Mouse (Mus musculus) embryonic facial prominence, embryonic 11.5 days (tissue): Measurements from ENCODE around the gene Ugcg. TPM values are rescaled to one million over a fixed set of nuclear protein-coding genes. Genes with fewer than 3 reads are reported as not detected.

ENCODE experiments used
- ATAC-seq: fragments of 200-750 bp; cut with Nextera tagmentation; replicated peaks from 2 replicates; pipeline ENCODE4 v1.8.0; 2017; ENCODE audit warnings: low read depth; ENCODE audit not compliant: insufficient number of reproducible peaks, low FRiP score, low TSS enrichment
- DNase-seq: peaks from one replicate; pipeline ENCODE4 v3.0.0-alpha.2; 2015; ENCODE audit warnings: low spot score
- H3K27ac ChIP-seq: fragments of 300-500 bp; sonication (generic); replicated peaks from 2 replicates; pipeline ENCODE4 v1.5.1; 2014; ENCODE audit warnings: mild to moderate bottlenecking, low read depth, low read length, control low read depth
- H3K27me3 ChIP-seq: fragments of 300-500 bp; sonication (generic); 2 replicates; pipeline ENCODE4 v1.6.1; 2014; ENCODE audit warnings: mild to moderate bottlenecking, low read length, moderate library complexity, mixed read lengths; ENCODE audit not compliant: control insufficient read depth, insufficient read depth
- H3K36me3 ChIP-seq: fragments of 300-500 bp; sonication (generic); replicated peaks from 2 replicates; pipeline ENCODE4 v1.6.1; 2014; ENCODE audit warnings: low read depth, mild to moderate bottlenecking, low read length, moderate library complexity, mixed read lengths; ENCODE audit not compliant: control insufficient read depth, insufficient read depth
- H3K4me1 ChIP-seq: fragments of 300-500 bp; sonication (generic); 2 replicates; pipeline ENCODE4 v1.6.1; 2014; ENCODE audit warnings: low read length, mixed read lengths; ENCODE audit not compliant: control insufficient read depth, insufficient read depth
- H3K4me2 ChIP-seq: fragments of 300-500 bp; sonication (generic); 2 replicates; pipeline ENCODE4 v1.6.1; 2014; ENCODE audit warnings: low read depth, mild to moderate bottlenecking, control low read depth, low read length, moderate library complexity
- H3K4me3 ChIP-seq: fragments of 300-500 bp; sonication (generic); 2 replicates; pipeline ENCODE4 v1.5.1; 2014; ENCODE audit warnings: low read depth, low read length, control low read depth
- H3K9ac ChIP-seq: fragments of 300-500 bp; sonication (generic); replicated peaks from 2 replicates; pipeline ENCODE4 v1.6.1; 2014; ENCODE audit warnings: mild to moderate bottlenecking, control low read depth, low read length
- H3K9me3 ChIP-seq: fragments of 300-500 bp; sonication (generic); replicated peaks from 2 replicates; pipeline ENCODE4 v1.6.1; 2016; ENCODE audit warnings: mild to moderate bottlenecking, low read length, inconsistent platforms, mixed read lengths; ENCODE audit not compliant: control insufficient read depth
- WGBS: fragments of 180-500 bp; shearing (Covaris S2); extraction: QIAGEN DNeasy Blood & Tissue Kit; methylation state at CpG from one replicate; pipeline ENCODE4 v1.1.7; 2014; 5-methylcytosine and 5-hydroxymethylcytosine counted together
- polyA plus RNA-seq: library from polyadenylated mRNA; unstranded; fragments of >200 nt; fragmentation: Nextera tagmentation; extraction: Ambion mirVana; gene quantifications from 2 replicates; pipeline ENCODE4 v1.2.1, GENCODE M21; 2014

Gene Ugcg
- polyA plus RNA-seq, 1 experiment from 2014 or later = 11.8 TPM

GRCm38 (mm10) chr4:59196346-59197077, 7.5 kb downstream of the Ugcg start:
- ATAC-seq = no peak
- Histone ChIP-seq H3K4me3 (no peak overlapping the region), H3K9me3 (no peaks in the 10 kb centered on the region), H3K4me2 (no peak overlapping the region), H3K4me1 (no peaks in the 10 kb centered on the region; the same call in 1 of the 2 replicates), H3K27me3 (no peaks in the 10 kb centered on the region), H3K27ac (peak overlapping the region; percentile 9; the same call in 1 of the 2 replicates), H3K36me3 (no peaks in the 10 kb centered on the region), H3K9ac (no peak overlapping the region)
- 36% methylated on average over 12 of the region's 12 CpGs for WGBS
- DNase-seq = no peak

- Histone ChIP-seq H3K4me3 (no peak overlapping the region), H3K36me3 (no peaks in the 10 kb centered on the region), H3K9ac (no peak overlapping the region), H3K4me1 (no peaks in the 10 kb centered on the region; the same call in 1 of the 2 replicates), H3K27me3 (no peaks in the 10 kb centered on the region), H3K4me2 (no peak overlapping the region), H3K9me3 (no peaks in the 10 kb centered on the region), H3K27ac (0 out of 2 replicates have a peak overlapping the region, but pooled peaks have one; percentile 9)
- WGBS = 46% methylated on average over 6 of the region's 6 CpGs
- ATAC-seq (no peak), DNase-seq (no peak)
These were observed 8.0 kb downstream of the Ugcg start for GRCm38 (mm10) chr4:59197078-59197424.

GRCm38 (mm10) chr4:59197462-59197861, 8.4 kb downstream of the Ugcg start:
- no peaks in the 10 kb centered on the region; the same call in 1 of the 2 replicates for H3K4me1 ChIP-seq
- no peaks in the 10 kb centered on the region for H3K36me3 ChIP-seq
- H3K27me3 ChIP-seq = no peaks in the 10 kb centered on the region
- no peak overlapping the region for H3K4me2 ChIP-seq
- H3K4me3 ChIP-seq = no peak overlapping the region
- ATAC-seq (no peak), DNase-seq (no peak)
- no peak overlapping the region for H3K9ac ChIP-seq
- H3K27ac ChIP-seq = no peak overlapping the region
- WGBS = 71% methylated on average over 3 of the region's 3 CpGs
- H3K9me3 ChIP-seq = no peaks in the 10 kb centered on the region

GRCm38 (mm10) chr4:59199341-59199740, 10.3 kb downstream of the Ugcg start:
- Histone ChIP-seq H3K9ac (no peak overlapping the region), H3K27me3 (no peaks in the 10 kb centered on the region), H3K9me3 (no peaks in the 10 kb centered on the region), H3K36me3 (no peaks in the 10 kb centered on the region), H3K27ac (no peak overlapping the region), H3K4me3 (no peak overlapping the region), H3K4me2 (no peak overlapping the region), H3K4me1 (no peaks in the 10 kb centered on the region; the same call in 1 of the 2 replicates)
- WGBS = 47% methylated on average over 8 of the region's 8 CpGs
- peak; percentile 57; the same call in 1 of the 2 replicates for ATAC-seq
- DNase-seq = peak; percentile 40

GRCm38 (mm10) chr4:59199805-59200204, 10.7 kb downstream of the Ugcg start:
- no peak for DNase-seq
- H3K4me3 ChIP-seq = no peak overlapping the region
- H3K36me3 ChIP-seq = no peaks in the 10 kb centered on the region
- WGBS = 44% methylated on average over 8 of the region's 8 CpGs
- no peak overlapping the region for H3K4me2 ChIP-seq
- no peaks in the 10 kb centered on the region for H3K9me3 ChIP-seq
- H3K27me3 ChIP-seq = no peaks in the 10 kb centered on the region
- H3K4me1 ChIP-seq = no peaks in the 10 kb centered on the region; the same call in 1 of the 2 replicates
- ATAC-seq = peak; percentile 50; the same call in 1 of the 2 replicates
- H3K9ac ChIP-seq = no peak overlapping the region
- H3K27ac ChIP-seq = no peak overlapping the region

- 84% methylated on average over 3 of the region's 3 CpGs for WGBS
- H3K4me2 ChIP-seq = no peak overlapping the region
- no peaks in the 10 kb centered on the region for H3K27me3 ChIP-seq
- no peak overlapping the region for H3K27ac ChIP-seq
- no peaks in the 10 kb centered on the region for H3K9me3 ChIP-seq
- no peak overlapping the region for H3K4me3 ChIP-seq
- no peak for ATAC-seq
- H3K36me3 ChIP-seq = no peaks in the 10 kb centered on the region
- no peak for DNase-seq
- H3K9ac ChIP-seq = no peak overlapping the region
- H3K4me1 ChIP-seq = no peaks in the 10 kb centered on the region; the same call in 1 of the 2 replicates
These were observed 11.6 kb downstream of the Ugcg start for GRCm38 (mm10) chr4:59200636-59201035.

- DNase-seq (no peak), ATAC-seq (no peak)
- Histone ChIP-seq H3K36me3 (no peaks in the 10 kb centered on the region), H3K4me3 (no peak overlapping the region), H3K4me2 (no peak overlapping the region), H3K27ac (no peak overlapping the region), H3K9ac (no peak overlapping the region), H3K9me3 (no peaks in the 10 kb centered on the region), H3K27me3 (no peaks in the 10 kb centered on the region), H3K4me1 (no peaks in the 10 kb centered on the region)
- WGBS = 76% methylated on average over 4 of the region's 4 CpGs
These were observed 15.6 kb downstream of the Ugcg start for GRCm38 (mm10) chr4:59204616-59205015.

GRCm38 (mm10) chr4:59205758-59206340, 16.8 kb downstream of the Ugcg start:
- no peaks in the 10 kb centered on the region; the same call in 1 of the 2 replicates for H3K36me3 ChIP-seq
- 47% methylated on average over 2 of the region's 2 CpGs for WGBS
- no peaks in the 10 kb centered on the region for H3K27me3 ChIP-seq
- H3K9me3 ChIP-seq = no peaks in the 10 kb centered on the region
- no peak overlapping the region for H3K4me3 ChIP-seq
- no peaks in the 10 kb centered on the region for H3K4me1 ChIP-seq
- ATAC-seq (no peak), DNase-seq (no peak)
- H3K4me2 ChIP-seq = no peak overlapping the region
- no peak overlapping the region for H3K27ac ChIP-seq
- H3K9ac ChIP-seq = no peak overlapping the region
